Mouse (Mus musculus) embryonic facial prominence, embryonic 15.5 days (tissue): ENCODE results near the gene Zar1l. TPM values are rescaled to one million over a fixed set of nuclear protein-coding genes. Genes with fewer than 3 reads are reported as not detected.
A peak's percentile ranks its signal among the peaks of the same experiment; 100 is the strongest.
"Not testable (repeated sequence)": the region's sequence is repeated elsewhere in the genome, so short reads cannot be mapped to it uniquely, and the experiment has no call there.

Source experiments
- ATAC-seq: fragments of 200-750 bp; cut with Nextera tagmentation; 2 replicates; pipeline ENCODE4 v1.8.0; 2017; ENCODE audit warnings: low read depth, moderate TSS enrichment; ENCODE audit not compliant: insufficient number of reproducible peaks, low FRiP score, low TSS enrichment
- H3K27ac ChIP-seq: fragments of 300-500 bp; sonication (generic); replicated peaks from 2 replicates; pipeline ENCODE4 v1.5.1; 2015; ENCODE audit warnings: mild to moderate bottlenecking, inconsistent platforms
- H3K27me3 ChIP-seq: fragments of 300-500 bp; sonication (generic); 2 replicates; pipeline ENCODE4 v1.6.1; 2015; ENCODE audit warnings: inconsistent platforms
- H3K36me3 ChIP-seq: fragments of 300-500 bp; sonication (generic); 2 replicates; pipeline ENCODE4 v1.6.1; 2015; ENCODE audit warnings: mild to moderate bottlenecking, inconsistent platforms
- H3K4me1 ChIP-seq: fragments of 300-500 bp; sonication (generic); 2 replicates; pipeline ENCODE4 v1.6.1; 2015; ENCODE audit warnings: inconsistent platforms
- H3K4me2 ChIP-seq: fragments of 300-500 bp; sonication (generic); replicated peaks from 2 replicates; pipeline ENCODE4 v1.6.1; 2015; ENCODE audit warnings: mild to moderate bottlenecking, inconsistent platforms
- H3K4me3 ChIP-seq: fragments of 300-500 bp; sonication (generic); replicated peaks from 2 replicates; pipeline ENCODE4 v1.5.1; 2015; ENCODE audit warnings: mild to moderate bottlenecking, inconsistent platforms
- H3K9ac ChIP-seq: fragments of 300-500 bp; sonication (generic); 2 replicates; pipeline ENCODE4 v1.6.1; 2015; ENCODE audit warnings: inconsistent platforms
- H3K9me3 ChIP-seq: fragments of 300-500 bp; sonication (generic); replicated peaks from 2 replicates; pipeline ENCODE4 v1.6.1; 2016; ENCODE audit warnings: inconsistent platforms
- WGBS: fragments of 180-500 bp; shearing (Covaris S2); methylation state at CpG from one replicate; pipeline ENCODE4 v1.1.7; 2015; 5-methylcytosine and 5-hydroxymethylcytosine counted together
- polyA plus RNA-seq: library from polyadenylated mRNA; unstranded; fragments of >200 nt; fragmentation: Nextera tagmentation; extraction: Ambion mirVana; gene quantifications from 2 replicates; pipeline ENCODE4 v1.2.1, GENCODE M21; 2015

Zar1l gene
- polyA plus RNA-seq, 1 experiment from 2014 or later: not detected

DNA sequence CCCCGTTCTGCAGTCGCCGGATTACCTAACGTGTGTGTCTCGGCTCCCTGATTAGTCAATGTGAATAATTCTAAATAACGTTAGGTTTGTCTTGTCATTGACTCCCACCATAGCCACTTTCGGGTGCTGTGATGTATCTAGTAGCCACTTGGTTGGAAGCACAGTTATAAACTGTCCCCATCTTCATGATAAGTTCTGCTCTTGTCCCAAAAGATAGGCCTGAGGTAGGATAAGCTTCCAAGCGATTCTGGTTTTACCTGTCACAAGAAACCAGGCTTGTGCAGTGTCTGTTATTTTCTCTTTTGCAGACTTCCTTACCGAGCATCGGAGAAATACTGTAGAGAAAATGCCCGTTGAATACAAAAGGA is 4.9 kb upstream of the Zar1l start:
- H3K9ac ChIP-seq: peak overlapping the region; percentile 67
- WGBS: 6% methylated on average over 11 of the region's 11 CpGs
- no peaks in the 10 kb centered on the region for H3K27me3 ChIP-seq
- H3K4me1 ChIP-seq: 0 out of 2 replicates have a peak, but pooled peaks cover 8% of the 10 kb centered on the region
- H3K4me3 ChIP-seq: peak overlapping the region; percentile 73
- no peaks in the 10 kb centered on the region for H3K36me3 ChIP-seq
- H3K4me2 ChIP-seq: peak overlapping the region; percentile 60
- no peaks in the 10 kb centered on the region for H3K9me3 ChIP-seq
- peak overlapping the region; percentile 79 for H3K27ac ChIP-seq
- ATAC-seq: 0 out of 2 replicates have a peak, but pooled peaks have one; percentile 15

DNA sequence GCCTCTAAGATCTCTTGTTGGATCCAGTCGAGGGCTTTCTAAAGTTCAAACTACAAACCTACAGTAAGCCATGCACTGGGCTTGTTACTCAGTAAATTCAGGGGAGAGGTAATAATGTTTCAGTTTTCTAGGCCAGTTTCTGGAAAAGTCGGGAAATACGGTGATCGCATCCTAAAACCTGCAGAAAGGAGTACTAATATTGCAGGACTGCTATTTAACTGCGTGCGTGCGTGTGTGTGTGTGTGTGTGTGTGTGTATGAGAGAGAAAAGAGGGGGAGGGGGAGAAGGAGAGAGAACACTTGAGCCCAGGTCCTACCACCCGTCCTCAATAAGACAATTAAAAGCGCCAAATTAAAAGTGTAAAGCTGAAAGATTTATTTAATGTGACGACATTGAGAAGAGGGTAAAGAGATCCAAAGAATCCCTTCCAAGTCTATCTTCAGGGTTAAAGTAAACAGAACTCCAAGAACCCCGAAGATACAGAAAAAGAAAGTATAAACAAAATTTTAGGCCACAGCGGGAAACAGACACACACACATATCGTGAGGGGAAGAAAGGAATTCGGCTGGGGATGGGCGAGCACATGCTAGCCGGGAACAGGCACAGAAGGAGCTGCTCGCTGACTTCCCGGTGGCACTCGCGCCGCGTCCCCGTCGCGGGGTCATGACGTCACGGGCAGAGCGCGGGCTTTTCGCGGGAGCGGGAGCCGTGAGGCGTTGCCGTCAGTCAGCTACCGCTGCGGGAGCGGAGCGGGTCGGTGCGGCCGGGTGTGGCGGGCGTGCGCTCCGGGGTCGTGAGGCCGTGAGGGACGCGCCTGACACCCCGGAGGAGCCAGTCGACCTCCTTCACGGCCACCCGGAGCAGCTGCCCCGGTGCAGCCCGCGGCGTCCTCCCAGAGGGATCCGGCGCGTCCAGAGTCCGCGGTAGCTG is 4.2 kb upstream of the Zar1l start, which contains the start of gene Brca2:
Gene Brca2 (plus strand): TSS at position 694 of the 930 bp plus-strand sequence.
- H3K9ac ChIP-seq: peak within 1 kb of the TSS; percentile 67
- ATAC-seq: peak; percentile 91
- H3K4me2 ChIP-seq: peak within 1 kb of the TSS; percentile 60
- H3K27me3 ChIP-seq: no peaks in the 10 kb centered on the region
- H3K27ac ChIP-seq: peak within 1 kb of the TSS; percentile 79
- H3K4me1 ChIP-seq: 0 out of 2 replicates have a peak, but pooled peaks cover 8% of the 10 kb centered on the region
- WGBS: 5% methylated on average over 55 of the region's 63 CpGs
- no peaks in the 10 kb centered on the region for H3K36me3 ChIP-seq
- H3K4me3 ChIP-seq: peak within 1 kb of the TSS; percentile 73
- no peaks in the 10 kb centered on the region for H3K9me3 ChIP-seq

DNA sequence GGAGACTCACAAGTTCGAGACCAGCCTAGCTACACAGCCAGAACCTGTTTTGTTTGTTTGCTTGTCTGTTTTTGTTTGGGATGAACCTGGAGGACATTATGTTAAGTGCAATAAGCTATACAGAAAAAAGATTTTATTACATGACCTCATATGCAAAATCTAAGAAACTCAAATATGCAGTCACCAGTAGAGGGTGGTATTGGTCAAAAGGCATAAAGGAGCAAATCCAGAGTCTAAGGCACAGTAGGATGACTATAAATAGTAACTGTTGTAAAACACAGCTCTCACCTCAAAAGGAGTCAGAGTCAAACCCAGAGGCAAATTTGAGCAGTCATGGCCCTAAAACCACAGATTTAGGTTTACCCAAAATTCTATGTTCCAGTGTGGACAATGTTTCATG is 1.6 kb upstream of the Zar1l start:
- no peak overlapping the region for H3K4me3 ChIP-seq
- H3K4me2 ChIP-seq: no peak overlapping the region
- ATAC-seq: no peak
- H3K4me1 ChIP-seq: 0 out of 2 replicates have a peak, but pooled peaks cover 8% of the 10 kb centered on the region
- no peaks in the 10 kb centered on the region for H3K36me3 ChIP-seq
- H3K9me3 ChIP-seq: no peaks in the 10 kb centered on the region
- no peak overlapping the region for H3K9ac ChIP-seq
- H3K27me3 ChIP-seq: no peaks in the 10 kb centered on the region
- 83% methylated on average over 1 of the region's 1 CpGs for WGBS
- no peak overlapping the region for H3K27ac ChIP-seq

DNA sequence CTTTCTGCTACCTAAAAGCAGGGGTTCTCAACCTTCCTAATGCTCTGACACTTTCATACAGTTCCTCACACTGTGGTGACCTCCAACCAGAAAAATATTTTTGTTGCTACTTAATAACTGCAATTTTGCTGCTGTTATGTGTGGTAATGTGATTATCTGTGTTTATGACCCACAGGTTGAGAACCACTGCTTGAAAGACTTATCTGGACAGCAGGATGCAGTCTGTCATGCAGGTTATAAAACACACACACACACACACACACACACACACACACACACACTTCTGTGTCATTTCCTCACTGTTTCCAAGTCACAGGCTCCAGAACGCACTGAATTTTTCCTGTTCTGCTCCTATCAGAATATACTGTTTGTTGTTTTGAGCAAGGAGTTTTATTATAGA is 3.9 kb downstream of the Zar1l start:
- Histone ChIP-seq H3K4me1 (no peaks in the 10 kb centered on the region), H3K9ac (no peak overlapping the region), H3K4me3 (no peak overlapping the region), H3K27ac (no peak overlapping the region), H3K27me3 (no peaks in the 10 kb centered on the region), H3K36me3 (no peaks in the 10 kb centered on the region), H3K9me3 (no peaks in the 10 kb centered on the region), H3K4me2 (no peak overlapping the region)
- WGBS: 81% methylated on average over 1 of the region's 1 CpGs
- ATAC-seq: no peak

DNA sequence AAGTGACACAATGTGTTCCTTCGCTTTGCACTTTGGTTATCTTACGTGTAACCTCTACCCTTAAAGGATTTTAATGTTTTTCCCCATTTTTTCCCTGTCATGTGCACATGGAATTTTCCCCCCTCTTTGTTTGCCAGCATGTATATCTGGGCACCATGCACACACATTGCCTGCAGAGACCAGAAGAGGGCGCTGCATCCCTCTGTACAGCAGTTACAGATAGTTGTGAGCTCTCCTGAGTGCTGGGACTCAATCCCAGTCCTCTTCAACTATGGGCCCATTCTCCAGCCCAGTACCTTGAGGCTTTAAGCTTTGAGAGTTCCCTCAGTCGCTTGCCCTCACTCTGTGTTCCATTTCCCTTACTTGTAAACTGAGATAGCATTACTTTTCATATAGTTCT is 4.7 kb downstream of the Zar1l start:
- H3K36me3 ChIP-seq: no peaks in the 10 kb centered on the region
- no peaks in the 10 kb centered on the region for H3K27me3 ChIP-seq
- WGBS: 78% methylated on average over 4 of the region's 4 CpGs
- no peak overlapping the region for H3K27ac ChIP-seq
- no peak overlapping the region for H3K9ac ChIP-seq
- H3K4me2 ChIP-seq: no peak overlapping the region
- H3K4me3 ChIP-seq: no peak overlapping the region
- no peak for ATAC-seq
- H3K9me3 ChIP-seq: no peaks in the 10 kb centered on the region
- H3K4me1 ChIP-seq: no peaks in the 10 kb centered on the region

- Histone ChIP-seq H3K27me3 (no peaks in the 10 kb centered on the region), H3K4me3 (no peak overlapping the region)
- 81% methylated on average over 6 of the region's 6 CpGs for WGBS
Measured at GRCm38 (mm10) chr5:150510451-150511225, 7.3 kb downstream of the Zar1l start.

DNA sequence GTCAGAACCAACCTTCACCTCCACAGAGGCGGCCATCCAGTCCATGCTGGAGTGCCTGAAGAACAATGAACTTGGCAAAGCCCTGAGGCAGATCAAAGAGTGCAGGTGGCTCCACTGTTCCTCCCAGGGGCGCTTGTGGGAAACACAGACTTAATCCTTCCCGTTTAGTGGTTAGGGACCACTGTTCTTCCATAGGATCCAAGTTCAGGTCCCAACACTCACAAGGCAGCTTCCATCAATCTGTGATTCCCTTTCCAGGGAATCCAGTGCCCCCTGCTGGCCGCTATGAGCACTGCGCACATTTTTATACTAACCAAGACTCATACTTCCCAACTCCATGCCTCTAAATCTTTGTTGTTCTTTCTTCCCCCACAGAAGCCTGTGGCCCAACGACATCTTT is 22.2 kb downstream of the Zar1l start:
- Histone ChIP-seq H3K27me3 (no peaks in the 10 kb centered on the region), H3K9ac (no peak overlapping the region), H3K27ac (no peak overlapping the region), H3K36me3 (peaks cover 6% of the 10 kb centered on the region; the same call in 1 of the 2 replicates), H3K4me3 (no peak overlapping the region), H3K4me2 (no peak overlapping the region), H3K4me1 (no peaks in the 10 kb centered on the region), H3K9me3 (no peaks in the 10 kb centered on the region)
- ATAC-seq: no peak
- 40% methylated on average over 6 of the region's 6 CpGs for WGBS

More at GRCm38 (mm10) chr5:150510451-150511225, 7.3 kb downstream of the Zar1l start:
- Histone ChIP-seq H3K4me2 (no peak overlapping the region), H3K9me3 (no peaks in the 10 kb centered on the region), H3K27ac (no peak overlapping the region), H3K9ac (no peak overlapping the region), H3K4me1 (no peaks in the 10 kb centered on the region), H3K36me3 (no peaks in the 10 kb centered on the region)
- ATAC-seq: no peak

DNA sequence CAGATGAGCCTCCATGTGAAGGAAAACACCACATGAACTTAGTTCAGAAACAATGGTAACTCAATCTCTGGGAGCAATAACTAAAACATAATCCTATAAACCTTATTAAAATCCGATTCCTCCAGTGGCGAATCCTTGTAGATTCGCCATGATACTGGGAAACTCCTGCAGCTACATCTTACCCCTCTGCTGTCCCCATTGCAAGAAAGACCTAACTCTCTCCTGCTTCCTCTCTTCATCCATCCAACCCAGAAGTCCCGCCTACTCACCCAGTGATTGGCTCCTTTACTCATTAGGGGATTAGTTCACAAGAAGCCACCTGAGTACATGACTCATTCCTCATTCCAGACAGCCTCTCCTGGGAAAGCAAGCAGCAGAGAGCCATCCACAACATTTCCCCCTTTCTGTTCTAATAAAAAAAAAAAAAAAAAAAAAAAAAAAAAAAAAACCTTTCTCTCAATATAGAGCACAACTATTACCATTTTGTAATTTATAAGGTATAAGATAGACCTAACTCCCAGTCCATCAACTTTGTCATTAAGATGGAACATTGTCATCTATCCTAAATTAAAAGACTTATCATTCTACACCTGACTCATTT is 26.3 kb downstream of the Zar1l start:
- WGBS: 80% methylated on average over 4 of the region's 4 CpGs
- not testable (repeated sequence) for H3K4me3 ChIP-seq, H3K9me3 ChIP-seq, ATAC-seq, H3K36me3 ChIP-seq, H3K4me1 ChIP-seq, H3K4me2 ChIP-seq, H3K27ac ChIP-seq, H3K27me3 ChIP-seq, H3K9ac ChIP-seq

DNA sequence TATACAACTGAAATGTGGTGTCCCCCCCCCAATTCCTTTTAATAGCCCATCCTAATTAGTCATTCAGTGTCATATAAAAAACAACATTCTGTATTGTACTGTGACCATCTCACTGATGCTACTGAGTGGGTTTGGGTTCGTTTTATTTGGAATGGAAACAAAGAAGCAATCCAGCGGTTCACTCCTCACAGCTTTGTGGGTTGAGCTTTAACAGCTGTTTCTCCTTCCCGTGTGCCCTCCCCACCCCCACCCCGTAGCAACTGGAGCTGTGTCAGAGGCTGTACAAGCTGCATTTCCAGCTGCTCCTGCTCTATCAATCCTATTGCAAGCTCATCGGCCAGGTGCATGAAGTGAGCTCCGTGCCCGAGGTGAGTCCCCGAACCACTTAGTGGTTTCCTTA is 27.1 kb downstream of the Zar1l start:
- Histone ChIP-seq H3K9ac (no peak overlapping the region), H3K4me3 (no peak overlapping the region), H3K4me2 (no peak overlapping the region), H3K27ac (no peak overlapping the region), H3K36me3 (peaks cover under 1% of the 10 kb centered on the region; the same call in 1 of the 2 replicates), H3K4me1 (no peaks in the 10 kb centered on the region), H3K9me3 (no peaks in the 10 kb centered on the region), H3K27me3 (no peaks in the 10 kb centered on the region)
- no peak for ATAC-seq
- WGBS: 39% methylated on average over 8 of the region's 8 CpGs

GRCm38 (mm10) chr5:150490285-150490684 is 27.7 kb downstream of the Zar1l start:
- no peak overlapping the region for H3K27ac ChIP-seq
- ATAC-seq: no peak
- no peak overlapping the region for H3K4me2 ChIP-seq
- H3K9me3 ChIP-seq: no peaks in the 10 kb centered on the region
- no peak overlapping the region for H3K4me3 ChIP-seq
- 57% methylated on average over 3 of the region's 3 CpGs for WGBS
- no peaks in the 10 kb centered on the region for H3K36me3 ChIP-seq
- H3K4me1 ChIP-seq: no peaks in the 10 kb centered on the region
- no peaks in the 10 kb centered on the region for H3K27me3 ChIP-seq
- no peak overlapping the region for H3K9ac ChIP-seq

DNA sequence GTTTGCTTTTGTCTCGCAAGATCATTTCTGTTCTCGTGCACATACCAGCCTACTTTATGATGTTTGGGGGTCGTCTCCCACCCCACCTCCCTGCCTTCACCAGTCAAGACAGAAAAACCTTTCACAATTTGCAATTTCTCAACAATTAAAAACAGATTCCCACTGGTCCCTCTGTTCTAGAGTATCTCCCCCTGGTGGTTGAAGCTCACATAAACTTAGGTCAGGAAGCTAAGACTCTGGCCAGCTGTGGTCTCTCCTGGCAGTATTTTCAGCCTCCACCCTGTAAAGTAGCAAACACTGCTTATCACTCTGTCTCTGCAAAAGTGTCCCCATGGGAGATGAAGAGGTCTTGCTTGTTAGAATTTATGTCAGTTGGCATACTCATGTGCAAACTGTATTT is 32.8 kb downstream of the Zar1l start:
- Histone ChIP-seq H3K4me2 (no peak overlapping the region), H3K27ac (no peak overlapping the region), H3K4me3 (no peak overlapping the region), H3K9ac (no peak overlapping the region), H3K36me3 (no peaks in the 10 kb centered on the region; the same call in 1 of the 2 replicates), H3K27me3 (no peaks in the 10 kb centered on the region), H3K9me3 (no peaks in the 10 kb centered on the region), H3K4me1 (no peaks in the 10 kb centered on the region)
- no peak for ATAC-seq
- 30% methylated on average over 3 of the region's 3 CpGs for WGBS
